Mouse (Mus musculus) CD4-positive, CD25-positive, alpha-beta regulatory T cell, adult 2 months (primary cell): ENCODE results near the gene Mical2.

Source experiments
- DNase-seq: peaks from one replicate; pipeline ENCODE4 v3.0.0-alpha.2; 2012; ENCODE audit warnings: low read depth, low spot score

Mical2 gene

DNA sequence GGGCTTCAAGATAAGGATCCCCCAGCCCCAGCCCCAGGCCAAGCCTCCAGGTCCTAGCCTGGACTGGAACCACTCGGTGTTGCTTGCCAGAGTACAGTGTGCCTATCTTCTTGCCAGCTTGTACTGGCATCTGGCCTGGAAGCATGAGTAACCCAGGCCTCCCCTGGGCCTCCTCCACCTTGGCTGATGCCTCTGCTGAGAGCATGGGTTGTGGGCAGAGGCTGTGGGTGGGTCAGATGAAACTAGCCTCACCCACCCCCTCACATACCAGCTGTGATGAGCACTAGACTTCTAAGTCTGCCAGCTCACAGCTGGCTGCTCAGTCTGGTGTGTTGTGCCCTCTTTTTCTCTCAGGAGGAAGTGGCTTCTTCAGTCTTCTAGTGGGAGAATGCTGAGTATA, 90.6 kb downstream of the Mical2 start:
- DNase-seq, result no peak

DNA sequence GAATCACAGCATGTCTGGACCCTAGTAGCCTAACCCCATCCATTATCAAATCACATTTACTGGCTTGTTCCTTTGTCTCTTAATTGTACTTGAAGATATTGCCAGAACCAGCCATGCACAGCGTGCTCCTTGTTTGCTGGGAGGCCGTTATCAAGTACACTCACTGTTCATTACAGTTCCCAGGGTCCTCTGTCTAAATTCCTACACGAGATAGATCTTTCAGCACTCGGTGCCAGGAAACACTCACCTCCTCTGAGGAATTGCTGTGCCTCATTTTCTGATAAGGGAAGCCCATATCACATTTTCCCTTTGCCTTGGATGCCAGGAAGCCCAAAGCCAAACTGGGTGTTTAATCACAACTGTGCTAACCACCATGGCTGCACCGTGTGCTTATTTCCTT, 91.8 kb downstream of the Mical2 start:
- DNase-seq, result no peak

- DNase-seq, result no peak
Observed at GRCm38 (mm10) chr7:112318306-112318705, 92.7 kb downstream of the Mical2 start.

DNA sequence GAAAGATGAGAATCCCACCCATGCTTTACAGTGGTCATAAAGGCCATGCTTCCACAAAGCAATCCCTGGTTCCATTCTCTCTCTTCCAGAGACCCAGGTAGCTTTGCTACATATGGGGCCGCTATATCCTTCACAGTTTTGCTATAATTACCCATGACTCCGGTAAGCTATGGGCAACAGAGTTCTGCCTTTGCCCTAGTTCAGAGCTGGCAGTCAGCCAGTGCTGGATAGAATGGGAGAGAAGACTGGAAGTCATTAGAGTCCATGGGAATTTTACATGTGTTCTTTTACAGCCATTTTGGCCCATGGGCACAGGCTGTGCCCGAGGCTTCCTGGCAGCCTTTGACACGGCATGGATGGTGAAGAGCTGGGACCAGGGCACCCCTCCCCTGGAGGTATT, 93.8 kb downstream of the Mical2 start:
- no peak for DNase-seq

- no peak for DNase-seq
Observed at GRCm38 (mm10) chr7:112320052-112320730, 94.5 kb downstream of the Mical2 start.

DNA sequence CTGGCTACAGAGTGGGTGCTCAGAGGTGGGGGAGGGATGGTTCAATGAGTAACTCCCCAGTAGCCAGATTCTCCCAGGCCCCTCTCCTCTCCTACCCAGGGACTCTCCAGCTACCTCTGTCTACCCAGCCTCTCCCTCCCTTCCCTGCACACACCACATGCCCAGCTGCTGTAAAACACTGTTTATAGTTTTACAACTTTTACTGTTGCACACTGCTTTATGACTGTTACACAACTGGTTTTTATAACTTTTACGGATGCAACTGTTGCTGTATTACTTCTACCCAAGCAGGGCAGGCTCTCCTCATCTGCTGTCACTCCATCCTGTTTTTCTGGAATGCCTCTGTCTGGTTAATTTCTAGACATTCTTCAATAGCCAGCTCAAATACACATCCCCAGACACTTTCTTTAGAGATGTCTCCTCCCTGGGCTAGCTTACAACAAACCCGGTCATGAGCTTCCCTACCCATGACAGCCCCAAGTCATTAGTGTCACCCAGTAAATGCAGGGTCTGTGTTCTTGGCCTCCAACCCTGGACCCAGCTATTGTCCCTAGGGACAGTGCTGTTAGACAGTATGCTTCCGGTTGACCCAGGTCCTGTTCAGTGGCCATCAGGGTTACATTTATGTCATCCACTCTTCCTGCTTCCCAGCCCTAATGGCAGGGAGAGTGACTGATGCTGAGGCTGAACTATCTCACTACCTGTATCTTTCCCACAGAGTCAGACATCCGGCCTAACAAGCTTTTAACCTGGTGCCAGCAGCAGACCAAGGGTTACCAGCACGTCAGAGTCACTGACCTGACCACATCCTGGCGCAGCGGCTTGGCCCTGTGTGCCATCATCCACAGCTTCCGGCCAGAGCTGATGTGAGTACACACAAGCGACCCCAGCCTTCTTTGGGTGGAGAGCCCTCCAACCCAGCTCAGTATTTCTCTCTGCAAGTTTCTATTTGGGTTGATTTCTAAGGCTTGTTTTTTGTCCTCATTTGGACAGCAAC, 96.4 kb downstream of the Mical2 start:
- DNase-seq, result peak; percentile 59

- DNase-seq, result no peak
Observed at GRCm38 (mm10) chr7:112324577-112324976, 98.9 kb downstream of the Mical2 start.

GRCm38 (mm10) chr7:112326852-112327251, 101.2 kb downstream of the Mical2 start:
- no peak for DNase-seq

DNA sequence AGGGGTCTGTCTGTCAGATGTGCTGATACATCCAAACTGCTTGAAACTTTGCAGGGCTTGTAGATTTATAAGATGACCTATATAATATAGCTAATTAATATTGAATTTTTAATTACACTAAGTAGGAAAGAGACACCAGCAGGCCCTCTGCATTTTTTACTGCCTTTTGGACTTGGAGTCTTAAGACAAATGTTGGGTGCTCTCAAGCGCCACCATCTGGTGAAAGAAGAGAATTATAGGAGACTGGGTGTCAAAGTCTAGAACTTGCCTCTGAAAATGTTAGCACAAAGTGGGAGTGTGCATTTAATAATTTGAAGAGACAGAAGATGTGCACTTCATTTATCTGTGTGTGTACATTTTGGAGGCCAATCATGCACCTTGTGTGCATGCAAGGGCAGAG, 103.3 kb downstream of the Mical2 start:
- peak; percentile 75 for DNase-seq

DNA sequence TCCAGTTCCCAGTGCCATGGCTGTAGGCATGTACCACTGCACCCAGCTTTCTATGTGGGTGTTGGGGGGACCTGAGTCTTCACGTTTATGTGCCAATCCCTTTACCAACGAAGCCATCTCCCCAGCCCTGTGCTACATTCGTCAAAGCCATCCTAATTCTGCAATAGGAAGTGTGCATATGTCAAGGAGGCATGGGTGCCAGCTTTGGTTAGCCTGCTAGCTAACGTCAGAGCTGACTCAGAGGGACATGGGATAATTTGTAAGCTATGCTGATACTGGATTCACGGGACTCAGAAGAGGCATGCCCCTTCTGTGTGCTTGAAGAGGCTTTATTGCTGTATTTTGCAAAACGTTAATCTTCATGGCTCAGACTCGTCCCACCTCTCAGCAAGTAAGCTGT, 103.8 kb downstream of the Mical2 start:
- no peak for DNase-seq

DNA sequence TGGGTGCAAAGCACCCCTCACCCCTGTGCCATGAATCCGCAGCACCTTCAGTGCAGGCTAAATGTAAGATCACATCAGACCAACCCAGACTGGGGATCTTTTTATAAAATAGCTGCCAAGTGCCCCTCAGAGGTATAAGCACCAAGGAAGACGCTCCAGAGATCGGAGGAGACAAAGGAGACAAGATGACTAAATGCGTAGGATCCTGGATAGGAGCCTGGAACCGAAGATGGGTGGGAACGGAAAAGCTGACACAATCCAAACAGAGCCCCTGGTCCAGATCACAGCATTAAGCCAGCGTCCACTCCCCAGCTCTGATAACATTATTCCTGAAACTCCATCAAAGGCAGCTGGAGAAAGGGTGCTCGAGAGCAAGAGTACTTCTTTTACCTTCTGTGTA, 105.3 kb downstream of the Mical2 start:
- no peak for DNase-seq

GRCm38 (mm10) chr7:112331804-112332203, 106.1 kb downstream of the Mical2 start:
- no peak for DNase-seq

- no peak for DNase-seq
Observed at GRCm38 (mm10) chr7:112332426-112332825, 106.8 kb downstream of the Mical2 start.

GRCm38 (mm10) chr7:112333404-112333803, 107.7 kb downstream of the Mical2 start:
- no peak for DNase-seq

GRCm38 (mm10) chr7:112336213-112336631, 110.6 kb downstream of the Mical2 start:
- no peak for DNase-seq

GRCm38 (mm10) chr7:112336769-112337168, 111.1 kb downstream of the Mical2 start:
- DNase-seq, result no peak

DNA sequence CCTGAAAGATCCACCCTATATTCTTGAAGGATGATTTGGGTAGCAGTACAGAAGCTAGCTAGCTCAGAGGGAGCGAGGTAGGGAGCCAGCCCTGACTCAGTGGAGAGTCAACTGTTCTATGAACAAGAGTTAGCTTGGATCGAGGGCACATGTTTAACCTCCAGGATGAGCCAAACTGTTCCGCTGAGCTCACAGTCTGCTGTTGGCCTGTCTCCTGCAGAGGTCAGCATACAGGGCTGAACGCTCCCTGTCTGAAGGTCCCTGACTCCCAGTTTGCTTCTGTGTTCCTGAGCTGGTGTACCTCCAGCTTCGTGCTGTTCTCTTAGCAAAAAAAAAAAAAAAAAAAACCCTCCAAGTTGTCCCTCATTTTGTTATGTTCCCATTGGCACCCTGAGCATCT, 112.1 kb downstream of the Mical2 start:
- DNase-seq, result no peak

DNA sequence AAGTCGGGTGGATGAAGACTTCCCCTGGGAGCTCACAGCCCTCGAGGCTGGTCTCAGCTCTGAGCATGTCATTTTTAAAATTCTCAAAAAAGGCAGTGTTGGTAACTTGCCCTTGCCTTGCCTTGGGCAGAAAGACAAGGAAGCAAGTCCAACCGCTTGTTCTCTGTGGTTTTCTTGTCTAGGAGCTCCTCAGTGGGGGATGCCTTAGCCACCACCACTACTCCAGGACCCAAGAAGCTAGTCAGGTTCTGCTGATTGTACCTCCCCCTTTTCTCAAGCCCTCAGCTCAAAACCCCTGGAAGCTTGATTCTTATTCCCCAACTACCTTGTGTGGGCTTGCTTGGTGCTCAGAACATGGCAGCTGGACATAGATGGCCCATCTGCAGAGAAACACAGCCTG, 115.4 kb downstream of the Mical2 start:
- DNase-seq, result no peak

DNA sequence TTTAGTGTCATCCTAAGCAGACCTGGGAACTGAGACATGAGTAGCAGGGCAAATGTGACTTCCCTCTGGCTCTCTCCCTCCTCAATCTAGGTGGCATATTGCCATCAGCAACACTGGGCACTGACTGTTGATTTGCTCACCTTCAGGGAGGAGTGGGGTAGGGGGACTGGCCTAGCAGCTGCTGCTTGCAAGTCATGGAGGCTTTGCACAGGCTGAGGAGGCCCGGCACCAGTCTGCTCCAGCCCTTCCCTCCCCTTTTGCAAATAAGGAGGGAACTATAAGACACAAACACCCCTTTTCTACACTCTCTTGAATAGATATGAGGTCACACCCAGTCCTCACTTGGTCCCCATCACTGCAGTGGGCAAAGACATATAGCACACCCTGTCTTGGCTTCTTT, 120.0 kb downstream of the Mical2 start:
- DNase-seq, result no peak

DNA sequence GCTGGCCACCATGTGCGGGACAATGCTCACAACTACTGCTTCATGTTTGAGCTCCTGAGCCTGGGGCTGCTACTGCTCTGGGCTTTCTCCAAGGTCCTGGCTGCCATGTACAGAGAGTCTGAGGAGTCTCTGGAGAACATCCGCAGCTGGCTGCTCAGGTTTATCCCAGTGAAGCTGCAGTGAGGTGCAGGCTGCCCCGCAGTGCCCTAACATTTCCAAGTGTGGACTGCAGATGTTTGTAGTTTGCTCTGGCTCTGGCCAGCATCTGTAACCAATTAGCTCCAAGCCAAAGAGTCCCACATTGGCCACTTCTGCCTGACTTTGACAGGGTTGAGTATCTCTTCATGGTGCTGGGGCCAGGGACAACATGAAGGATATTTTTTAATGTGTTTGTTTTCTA, 125.9 kb downstream of the Mical2 start:
- no peak for DNase-seq

DNA sequence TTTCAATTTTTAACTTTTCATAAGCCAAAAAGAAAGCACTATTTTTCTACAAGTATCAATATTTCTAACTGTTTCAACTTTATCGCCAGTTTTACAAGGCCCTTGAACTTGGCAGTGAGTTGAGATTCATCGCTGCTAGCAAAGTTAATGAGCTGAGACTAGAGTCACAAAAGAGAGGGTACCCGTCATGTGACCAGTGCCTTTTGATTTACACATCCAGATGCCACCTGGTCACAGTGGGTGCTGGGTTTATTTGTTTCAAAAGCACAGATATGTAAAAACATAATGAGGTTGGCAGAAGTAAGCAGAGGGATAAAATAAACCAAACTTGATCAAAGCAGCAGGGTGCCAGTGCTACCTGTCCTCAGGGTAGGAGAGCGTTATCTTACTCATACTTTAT, 126.3 kb downstream of the Mical2 start:
- DNase-seq, result no peak

DNA sequence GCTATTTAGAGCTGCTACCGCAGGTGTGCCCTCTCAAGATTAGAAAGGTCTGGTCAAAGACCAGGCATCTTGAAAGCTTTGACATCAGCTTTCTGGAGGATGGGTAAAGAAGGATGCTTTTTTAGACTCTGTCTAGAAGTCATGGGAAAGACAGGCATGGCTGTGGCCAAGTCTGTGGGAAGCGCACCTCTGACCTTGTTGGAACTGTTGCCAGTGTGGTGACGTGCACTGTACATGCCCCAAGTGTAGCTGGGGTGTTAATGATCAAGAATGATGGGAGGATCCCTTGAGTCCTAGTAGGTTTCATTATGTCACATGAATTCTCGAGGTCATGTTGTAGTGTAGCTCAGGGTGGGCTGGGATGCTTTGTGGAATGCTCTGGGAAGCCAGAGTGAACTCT, 127.4 kb downstream of the Mical2 start:
- no peak for DNase-seq

- no peak for DNase-seq
Observed at GRCm38 (mm10) chr7:112353939-112354338, 128.3 kb downstream of the Mical2 start.
